Mouse (Mus musculus): ENCODE results near the gene Ercc2.
A peak's percentile ranks its signal among the peaks of the same experiment; 100 is the strongest.

Gene Ercc2

DNA sequence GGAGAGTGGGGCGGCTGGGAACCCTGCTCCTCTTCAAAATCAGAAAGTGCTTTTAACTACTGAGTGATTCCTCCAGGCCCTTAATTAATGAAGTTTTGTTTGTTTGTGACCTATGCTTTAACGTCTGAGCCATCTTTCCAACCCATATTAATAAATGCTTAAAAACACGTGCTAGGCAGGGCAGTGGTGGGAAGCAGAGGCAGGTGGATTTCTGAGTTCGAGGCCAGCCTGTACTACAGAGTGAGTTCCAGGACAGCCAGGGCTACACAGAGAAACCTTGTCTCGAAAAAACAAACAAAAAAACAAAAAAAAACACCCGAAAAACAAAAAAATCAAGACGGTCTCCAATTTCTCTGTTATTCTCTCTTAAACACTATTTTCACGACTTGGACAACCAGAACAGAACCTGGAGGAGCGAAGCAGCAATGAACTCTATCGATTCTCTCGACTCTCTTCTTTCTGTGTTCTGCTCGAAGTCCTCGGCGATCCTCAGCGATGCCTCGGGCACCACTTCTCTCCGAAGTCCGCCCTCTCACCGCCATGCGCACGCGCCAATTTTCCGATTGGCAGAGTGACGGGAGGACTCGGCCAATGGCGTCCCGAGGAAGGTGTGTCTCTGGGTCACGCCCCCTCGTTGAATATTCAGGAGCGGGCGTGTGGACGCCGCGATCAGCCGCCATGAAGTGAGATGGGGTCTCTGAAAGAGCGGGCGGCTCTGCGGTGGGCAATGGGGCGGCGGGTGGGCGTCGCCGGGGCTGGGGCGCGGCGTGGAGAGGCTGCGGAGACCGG, at the start of gene Ercc2:
Ercc2 (plus strand) TSS at position 634 of the 789 bp plus-strand sequence.
- peak; percentile 100 for DNase-seq (ENCODE audit: low read depth, low spot score)

DNA sequence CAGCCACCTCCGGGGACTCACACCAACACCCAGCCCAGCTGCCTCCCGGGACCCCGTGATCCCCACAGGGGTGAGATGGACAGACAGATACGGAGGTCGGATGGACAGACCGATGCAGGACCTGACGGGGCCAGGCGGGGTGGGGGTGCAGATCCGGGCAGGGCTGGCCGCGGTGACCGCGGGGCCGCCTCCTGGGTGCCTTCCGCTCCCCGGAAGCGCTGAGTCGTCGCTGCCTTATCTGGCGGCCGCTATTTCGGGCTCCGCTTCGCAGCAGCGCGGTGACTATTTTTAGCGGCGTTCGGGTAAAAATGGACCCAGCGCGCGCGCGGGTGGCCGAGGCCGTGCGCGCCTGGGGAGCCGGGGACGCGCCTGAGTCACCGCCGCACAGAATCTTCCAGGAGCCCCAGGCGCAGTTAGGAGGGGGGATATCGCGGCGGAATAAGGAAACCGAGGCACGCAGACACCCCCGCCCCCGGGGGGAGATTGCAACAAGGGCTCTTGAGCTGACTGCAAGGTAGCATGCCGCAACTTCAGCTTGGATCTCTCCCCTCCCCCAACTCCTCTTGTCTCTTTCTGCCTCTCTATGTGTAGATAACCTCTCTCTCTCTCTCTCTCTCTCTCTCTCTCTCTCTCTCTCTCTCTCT, 49.0 kb upstream of the Ercc2 start:
- no peak for DNase-seq (ENCODE audit: low read depth, low spot score)

DNA sequence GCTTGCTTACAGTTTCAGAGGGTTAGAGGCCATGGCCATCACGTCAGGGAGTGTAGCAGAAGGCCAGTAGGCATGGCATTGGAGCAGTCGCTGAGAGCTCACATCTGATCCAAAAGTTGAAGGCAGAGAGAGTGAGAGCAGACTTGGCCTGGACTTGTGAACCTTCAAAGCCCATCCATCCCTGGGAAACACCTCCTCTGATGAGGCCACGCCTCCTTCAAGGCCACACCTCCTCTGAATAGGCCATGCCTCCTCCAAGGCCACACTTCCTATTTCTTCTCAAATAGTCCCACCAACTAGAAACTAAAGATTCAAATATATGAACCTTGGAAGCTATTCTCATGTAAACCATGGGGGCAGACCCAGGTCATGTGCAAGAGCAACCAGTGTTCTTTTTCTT, 46.2 kb upstream of the Ercc2 start:
- no peak for DNase-seq (ENCODE audit: low read depth, low spot score)

DNA sequence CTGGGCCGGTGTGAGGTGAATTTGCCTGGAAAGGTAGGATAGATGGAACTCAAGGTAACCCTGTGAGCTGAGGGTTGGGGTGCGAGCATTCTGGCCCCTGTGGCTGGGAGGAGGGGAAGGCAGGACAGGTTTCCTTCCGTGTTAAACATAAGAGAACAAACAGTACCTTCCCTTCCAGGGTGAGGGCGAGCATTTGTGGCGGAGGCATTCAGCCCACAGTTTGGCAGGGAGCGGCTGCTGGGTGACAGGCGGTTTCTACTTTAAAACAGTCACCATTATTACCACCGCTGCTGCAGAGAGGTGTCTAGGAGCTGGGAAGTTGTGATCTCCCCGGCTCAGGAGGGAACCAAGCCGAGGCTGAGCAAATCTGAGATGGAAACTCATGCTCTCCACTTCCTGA, 44.7 kb upstream of the Ercc2 start:
- no peak for DNase-seq (ENCODE audit: low read depth, low spot score)

DNA sequence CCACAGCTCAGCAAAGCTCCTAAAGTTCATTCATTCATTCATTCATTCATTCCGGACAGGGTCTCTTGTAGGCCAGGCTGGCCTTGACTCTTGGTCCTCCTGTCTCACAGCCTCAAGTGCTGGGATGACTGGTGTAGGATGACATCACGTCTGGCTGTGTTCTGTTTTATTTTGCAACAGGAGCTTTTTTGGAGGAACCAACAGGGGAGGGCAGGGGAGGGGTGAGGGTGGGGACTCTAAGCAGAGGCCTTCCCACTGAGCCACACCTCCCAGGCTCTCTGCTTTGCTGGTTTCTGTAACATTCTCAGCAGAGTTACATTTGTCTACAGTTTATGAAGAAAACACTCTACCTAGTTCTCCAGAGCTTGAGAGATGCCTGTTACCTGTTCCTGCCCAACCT, 43.8 kb upstream of the Ercc2 start:
- DNase-seq (ENCODE audit: low read depth, low spot score): no peak

DNA sequence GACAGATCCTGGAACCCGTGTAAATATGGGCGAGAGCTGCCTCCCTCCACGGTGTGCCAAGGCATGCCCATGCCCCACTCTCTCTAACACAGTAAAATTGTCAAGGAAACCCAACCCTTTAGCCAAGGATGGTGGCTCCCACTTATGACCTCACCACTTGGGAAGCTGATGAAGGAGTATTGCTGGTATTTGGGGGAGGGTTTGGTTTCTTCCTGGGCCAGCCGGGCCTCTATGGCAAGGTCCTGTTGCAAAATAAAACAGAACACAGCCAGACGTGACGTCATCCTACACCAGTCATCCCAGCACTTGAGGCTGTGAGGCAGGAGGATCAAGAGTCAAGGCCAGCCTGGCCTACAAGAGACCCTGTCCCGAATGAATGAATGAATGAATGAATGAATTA, 43.2 kb upstream of the Ercc2 start:
- no peak for DNase-seq (ENCODE audit: low read depth, low spot score)

DNA sequence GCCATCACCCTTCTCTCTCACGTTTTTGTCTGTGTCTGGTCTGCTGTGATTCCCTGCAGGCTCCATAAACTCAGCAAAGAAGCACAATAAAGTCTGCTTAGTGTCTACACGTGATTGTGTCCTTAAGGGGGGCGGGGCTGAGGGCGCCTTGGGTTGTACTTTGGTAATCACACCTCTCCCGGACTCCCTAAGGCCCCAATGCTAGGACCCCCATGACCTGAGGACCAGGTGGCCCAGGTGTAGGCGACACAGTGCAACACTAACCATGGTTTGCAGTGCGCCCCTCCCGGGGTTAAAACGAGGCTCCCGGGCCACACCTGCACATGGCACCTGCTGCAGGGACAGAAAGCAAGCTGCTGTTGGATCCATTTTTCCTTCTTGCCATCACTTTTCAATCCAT, 40.6 kb upstream of the Ercc2 start:
- no peak for DNase-seq (ENCODE audit: low read depth, low spot score)

DNA sequence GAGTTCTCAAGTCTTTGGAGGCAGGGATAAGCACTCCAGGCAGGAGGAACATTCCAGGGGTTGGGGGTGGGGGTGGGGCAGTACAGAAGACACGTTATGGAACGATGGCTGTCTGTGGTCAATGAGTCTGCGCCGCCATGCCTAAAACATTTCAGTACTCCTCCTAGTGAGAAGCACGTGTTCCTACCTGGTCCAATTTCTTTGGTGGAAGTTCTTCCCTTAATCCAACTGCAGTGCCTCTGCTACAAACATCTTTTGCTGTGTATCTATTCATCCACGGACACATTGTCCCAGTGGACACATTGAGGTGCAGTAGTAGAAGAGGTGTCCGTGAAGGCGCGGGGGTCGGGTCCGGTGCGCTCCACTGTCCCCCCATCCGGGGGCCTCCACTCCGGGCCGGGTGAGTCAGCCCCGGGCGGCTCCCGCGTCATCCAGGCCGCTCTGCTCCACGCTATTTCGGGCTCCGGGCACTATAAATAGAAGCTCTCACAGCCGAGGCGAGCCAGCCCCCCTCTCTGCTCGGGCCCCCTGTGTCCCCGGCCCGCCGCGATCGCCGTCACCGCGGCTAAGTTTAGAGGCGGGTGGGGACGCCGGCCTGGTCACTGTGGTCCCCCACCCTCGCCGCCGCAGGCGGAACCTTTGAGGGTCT, 39.9 kb upstream of the Ercc2 start:
- DNase-seq (ENCODE audit: low read depth, low spot score): no peak

DNA sequence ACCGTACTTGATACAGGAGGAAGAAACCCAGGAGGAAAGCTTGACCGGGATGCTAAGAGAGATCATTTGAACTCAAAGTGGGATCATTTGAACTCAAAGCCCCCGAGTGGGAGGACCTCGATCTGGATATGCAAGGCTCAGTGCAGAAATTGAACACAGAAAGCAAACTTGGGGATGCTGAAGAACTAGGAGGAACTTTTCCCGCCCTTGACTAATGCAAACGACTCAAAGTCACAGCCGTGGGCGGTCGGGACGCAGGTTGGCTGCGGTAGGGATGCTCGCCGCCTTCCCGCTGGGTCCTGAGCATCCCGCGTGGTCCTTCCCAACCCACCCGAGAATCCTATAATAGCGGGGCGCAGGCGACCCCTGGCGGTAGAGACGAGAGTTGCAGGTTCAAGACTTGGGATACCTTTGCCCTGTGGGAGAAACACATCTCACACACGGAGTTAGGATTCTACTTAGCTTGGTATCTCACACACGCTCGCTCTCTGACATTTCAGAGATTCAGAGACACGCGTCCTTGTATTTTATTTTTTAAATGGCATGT, 39.3 kb upstream of the Ercc2 start:
- DNase-seq (ENCODE audit: low read depth, low spot score): no peak

DNA sequence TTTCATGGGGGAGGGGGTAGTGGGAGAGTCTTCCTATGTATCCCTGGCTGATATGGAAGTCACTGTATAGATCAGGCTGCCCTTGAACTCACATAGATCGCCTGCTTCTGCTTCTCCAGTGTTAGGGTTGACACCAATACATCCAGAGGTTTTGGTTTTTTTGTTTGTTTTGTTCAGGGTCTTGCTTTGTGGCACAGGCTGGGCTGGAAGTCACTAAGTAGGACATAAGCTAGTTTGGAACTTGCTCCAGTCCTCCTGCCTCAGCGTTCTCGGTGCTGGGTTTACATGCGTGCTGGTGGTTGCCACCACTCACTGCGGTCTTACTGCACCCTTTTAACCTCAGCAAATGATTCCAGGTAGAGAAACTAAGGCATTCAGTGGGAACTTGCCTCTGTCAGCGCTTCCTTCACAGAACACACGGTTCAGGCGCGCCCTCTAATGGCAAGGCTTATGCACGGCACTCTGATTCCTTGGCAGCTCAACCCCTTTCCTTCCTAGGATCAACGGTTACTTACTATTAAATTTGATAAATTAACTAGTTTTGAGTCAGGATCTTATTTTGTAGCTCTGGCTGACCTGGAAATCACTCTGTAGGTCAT, 38.5 kb upstream of the Ercc2 start:
- no peak for DNase-seq (ENCODE audit: low read depth, low spot score)

DNA sequence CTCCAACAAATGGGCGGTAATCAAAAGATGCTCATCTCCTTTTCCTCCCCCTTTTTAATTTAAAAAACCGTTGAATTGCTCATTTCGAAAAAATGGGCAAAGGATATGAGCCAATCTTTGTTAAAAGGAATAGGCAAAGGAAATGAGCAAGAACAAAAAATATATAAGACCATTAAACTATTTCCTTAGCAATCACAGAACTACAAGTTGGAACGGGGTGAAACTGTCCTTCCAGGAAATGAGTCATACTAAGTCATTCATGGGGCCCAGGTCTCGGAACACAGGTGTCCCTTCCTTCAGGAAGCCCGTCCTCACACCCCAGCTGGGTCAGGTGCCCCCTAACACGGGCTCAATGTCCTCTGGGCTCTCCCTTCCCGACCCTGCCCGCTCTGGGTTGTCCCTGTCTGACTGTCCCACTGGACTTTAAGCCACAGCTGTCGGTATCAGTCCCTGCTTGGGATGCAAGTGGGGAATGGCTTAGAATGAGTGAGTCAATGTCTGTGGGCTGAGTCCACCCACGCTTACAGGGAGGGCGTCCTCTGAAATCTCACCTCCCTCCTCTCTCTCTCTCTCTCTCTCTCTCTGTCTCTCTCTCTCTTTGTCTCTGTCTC, 37.5 kb upstream of the Ercc2 start, which contains the start of gene Ercc1:
Ercc1 (plus strand) TSS at position 542 of the 611 bp plus-strand sequence.
- DNase-seq (ENCODE audit: low read depth, low spot score): no peak

DNA sequence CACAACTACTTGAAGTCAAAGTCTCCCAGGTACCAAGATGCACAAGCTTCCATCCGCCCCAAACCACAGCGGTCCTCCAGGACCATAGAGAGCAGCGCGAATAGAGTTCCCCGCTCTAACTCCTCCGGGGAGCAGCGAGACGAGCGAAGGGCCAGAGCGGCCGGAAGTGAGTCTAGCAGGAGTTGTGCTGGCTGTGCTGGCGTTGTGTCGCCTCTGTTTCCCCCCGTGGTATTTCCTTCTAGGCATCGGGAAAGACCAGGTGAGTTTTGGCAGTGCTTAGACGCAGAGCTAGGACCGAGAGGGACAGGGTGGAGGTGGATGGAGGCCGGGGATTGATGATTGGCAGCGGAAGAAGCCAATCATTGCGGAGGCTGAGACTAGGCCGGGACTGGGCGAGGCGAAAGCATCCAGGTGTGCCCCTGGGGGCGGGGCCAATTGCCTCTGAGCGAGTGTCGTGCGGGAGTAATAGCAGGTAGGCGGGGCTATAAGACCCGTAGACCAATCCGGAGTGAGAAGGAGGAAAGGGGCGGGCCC, 36.8 kb upstream of the Ercc2 start:
- DNase-seq (ENCODE audit: low read depth, low spot score): peak; percentile 97

DNA sequence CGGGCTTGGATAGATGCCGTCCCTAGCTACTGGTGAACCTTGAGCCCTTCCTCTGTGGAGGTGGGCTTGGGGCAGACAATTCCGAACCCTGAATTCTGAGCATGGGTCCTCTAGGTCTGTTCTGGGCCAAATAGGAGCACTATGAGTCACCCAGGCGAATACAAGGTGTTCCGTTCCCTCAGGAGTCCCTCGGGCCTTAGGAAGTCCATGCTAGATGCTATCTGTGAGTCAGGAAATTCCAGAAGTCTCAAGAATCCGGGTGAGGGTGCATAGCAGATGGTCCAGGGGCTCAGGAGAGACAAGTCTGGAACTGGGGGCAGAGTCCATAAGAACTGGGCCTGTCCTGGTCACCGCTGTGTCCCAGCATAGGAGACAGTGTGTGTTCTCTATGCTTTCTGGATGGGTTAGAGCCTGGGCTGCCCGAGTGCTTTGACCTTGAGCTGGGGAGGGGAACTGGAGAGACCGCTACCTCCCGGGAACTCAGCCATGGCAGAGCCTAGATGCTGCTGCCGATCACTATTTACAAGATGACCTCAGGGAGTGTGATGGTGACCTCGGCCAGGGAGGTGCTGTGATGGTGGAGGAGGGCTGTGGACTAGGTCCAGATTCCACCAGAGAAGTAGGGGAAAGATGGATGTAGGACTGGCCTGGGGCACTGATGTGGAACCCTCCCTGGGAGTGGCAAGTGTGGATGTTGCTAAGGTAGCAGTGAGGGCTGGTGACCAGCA, 32.5 kb upstream of the Ercc2 start:
- no peak for DNase-seq (ENCODE audit: low read depth, low spot score)

DNA sequence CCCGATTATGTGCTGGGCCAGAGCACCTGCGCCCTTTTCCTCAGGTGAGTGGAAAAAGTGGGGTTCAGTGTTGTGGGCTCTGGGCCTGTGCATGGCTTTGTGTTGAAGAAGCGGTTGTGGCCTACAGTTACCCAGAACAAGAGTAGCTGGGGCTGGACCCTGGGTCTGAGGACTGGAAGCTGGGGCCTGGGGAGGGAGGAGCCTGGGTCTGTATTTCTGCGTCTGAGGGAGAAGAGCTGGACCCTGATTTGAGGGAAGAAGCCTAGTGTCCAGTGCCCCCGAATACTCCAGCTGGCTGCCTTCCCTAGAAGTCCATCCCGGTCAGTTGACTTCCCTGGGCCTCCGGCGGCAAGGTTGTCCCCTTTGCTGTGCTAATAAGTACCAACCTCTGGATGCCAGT, 31.6 kb upstream of the Ercc2 start:
- no peak for DNase-seq (ENCODE audit: low read depth, low spot score)

DNA sequence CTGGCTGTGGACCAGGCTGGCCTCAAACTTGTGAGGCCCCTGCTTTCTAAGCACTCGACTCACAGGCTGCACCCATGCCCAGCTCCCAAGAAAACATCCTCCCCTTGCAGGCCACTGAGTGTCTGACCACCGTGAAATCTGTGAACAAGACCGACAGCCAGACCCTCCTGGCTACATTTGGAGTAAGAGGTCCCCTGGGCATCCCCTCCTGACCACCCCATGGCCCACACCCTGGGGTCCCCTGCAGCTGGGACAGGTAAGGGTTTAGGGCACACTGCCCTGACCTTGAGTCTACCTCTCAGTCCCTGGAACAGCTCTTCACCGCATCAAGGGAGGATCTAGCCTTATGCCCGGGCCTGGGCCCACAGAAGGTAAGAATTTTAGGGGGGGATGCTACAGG, 26.8 kb upstream of the Ercc2 start:
- DNase-seq (ENCODE audit: low read depth, low spot score): no peak

DNA sequence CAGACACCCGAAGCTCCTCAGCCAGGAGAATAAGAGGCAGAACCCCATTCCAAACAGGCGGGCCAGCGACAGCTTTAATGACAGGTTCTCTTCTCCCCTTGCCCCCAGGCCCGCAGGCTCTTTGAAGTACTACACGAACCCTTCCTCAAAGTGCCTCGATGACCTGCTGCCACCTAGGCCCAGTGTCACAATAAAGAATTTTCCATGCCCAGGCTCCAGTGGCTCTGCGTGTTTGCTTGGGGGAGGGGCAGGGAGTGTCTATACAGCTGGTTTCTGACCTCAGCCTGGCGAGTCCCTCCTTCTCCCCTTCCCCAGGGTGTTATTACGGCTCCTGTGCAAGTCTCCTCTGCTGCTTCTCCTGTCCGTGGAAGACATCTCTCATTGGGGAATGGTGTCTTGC, 25.5 kb upstream of the Ercc2 start:
- DNase-seq (ENCODE audit: low read depth, low spot score): no peak

DNA sequence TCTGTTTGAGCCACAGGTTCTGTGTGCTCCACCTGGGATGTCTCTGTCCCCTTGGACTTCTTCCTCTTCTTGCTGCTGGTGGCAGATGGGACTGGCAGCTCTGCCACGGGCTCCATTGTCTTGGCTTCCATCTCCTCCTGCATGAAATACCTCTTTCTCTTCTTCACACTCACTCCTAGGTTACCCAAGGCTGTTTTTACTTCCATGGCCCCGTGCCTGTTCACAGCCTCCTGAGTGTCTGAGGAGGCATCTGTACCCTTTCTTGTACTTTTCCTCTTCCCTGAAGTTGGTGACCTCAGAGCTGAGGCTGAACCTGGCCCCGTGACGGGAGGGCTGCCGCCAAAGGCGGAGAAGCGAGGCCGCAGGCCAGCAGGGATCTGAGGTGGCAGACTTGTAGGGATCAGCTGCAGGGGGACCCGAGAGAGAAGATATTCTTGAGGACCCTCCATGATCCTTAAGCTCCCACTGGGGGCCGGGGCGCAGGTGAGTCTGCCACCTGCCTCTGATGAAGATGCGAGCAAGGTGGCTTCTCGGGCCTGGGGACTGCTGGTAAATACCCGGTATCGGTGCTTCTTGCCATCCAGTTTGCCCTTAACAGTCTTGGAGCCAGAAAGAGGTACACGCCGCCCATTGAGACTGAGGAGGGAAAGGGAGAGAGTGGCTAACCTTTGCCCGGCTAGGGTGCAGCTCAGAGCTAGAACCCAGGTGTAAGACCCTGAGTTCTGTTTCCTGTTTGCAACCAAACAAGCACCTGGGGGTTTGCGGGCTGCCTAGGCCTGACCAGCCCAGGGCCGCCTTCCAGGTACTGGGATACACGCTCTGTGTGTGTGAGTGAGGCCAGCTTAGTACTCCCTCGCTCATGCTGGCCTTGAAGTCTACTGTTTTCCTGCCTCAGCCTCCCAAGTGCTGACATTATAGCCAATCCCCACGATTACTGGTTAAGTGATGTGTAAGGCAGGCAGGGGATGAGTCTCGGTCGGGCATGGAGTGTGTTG, 24.1 kb upstream of the Ercc2 start:
- no peak for DNase-seq (ENCODE audit: low read depth, low spot score)

DNA sequence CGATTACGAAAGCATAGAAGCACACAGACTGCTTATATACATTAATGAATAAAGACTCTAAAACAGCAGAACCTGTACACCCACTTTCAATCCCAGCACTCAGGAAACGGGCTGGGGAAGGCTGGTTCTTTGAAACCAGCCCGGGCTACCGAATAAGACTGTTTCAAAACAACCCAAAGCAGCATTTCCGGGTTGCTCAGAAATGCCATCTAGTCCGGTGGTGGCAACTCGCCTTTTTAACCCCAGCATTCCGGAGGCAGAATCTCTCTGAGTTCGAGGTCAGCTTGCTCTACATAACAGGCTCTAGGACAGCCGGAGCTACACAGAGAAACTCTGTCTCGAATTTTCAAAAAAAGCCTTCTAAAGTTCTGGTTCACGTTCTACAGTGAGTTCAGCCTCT, 23.2 kb upstream of the Ercc2 start:
- no peak for DNase-seq (ENCODE audit: low read depth, low spot score)

DNA sequence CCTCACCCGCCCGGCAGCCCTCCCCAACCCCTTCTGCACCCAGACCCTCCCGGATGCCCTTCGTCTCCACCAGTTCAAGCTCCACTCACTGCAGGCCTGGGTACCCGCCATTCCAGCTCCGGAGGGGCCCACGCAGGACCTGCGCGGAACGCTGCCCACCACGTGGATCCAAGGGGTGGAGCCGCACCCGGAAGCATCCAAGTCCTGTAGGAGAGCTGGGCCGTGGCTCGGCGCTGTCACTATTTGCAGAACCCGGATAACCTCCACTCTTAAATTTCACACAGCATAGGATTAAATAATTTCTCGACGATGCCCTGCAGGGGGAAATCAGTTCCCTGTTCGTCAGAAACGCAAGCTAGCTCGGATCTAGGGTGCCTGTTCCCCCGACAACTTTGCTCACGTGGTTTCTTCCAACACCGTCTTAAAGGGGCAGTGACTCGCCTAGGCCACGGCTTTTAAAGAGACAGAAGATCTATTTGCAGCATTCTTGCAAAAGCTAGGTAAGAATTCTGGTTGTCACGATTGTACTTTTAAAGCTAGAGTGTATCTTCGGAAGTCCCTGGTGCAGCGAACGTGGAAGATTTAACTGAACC, 22.4 kb upstream of the Ercc2 start, which contains the start of the genes Cd3eap and Ppp1r13l:
Cd3eap (minus strand) TSS at position 185 of the 593 bp plus-strand sequence.
Ppp1r13l (plus strand) TSS at position 451 of the 593 bp plus-strand sequence.
- peak; percentile 70 for DNase-seq (ENCODE audit: low read depth, low spot score)
